Mouse (Mus musculus) ES-E14 (cell line): ENCODE measurements around the gene Plekha4.

Experiments
- CHD2 ChIP-seq: IDR thresholded peaks from 2 replicates; pipeline ENCODE4 v1.6.1; 2014; ENCODE audit warnings: mild to moderate bottlenecking, low read depth, low read length, inconsistent platforms
- HCFC1 ChIP-seq: IDR thresholded peaks from 2 replicates; pipeline ENCODE4 v1.6.1; 2012; ENCODE audit warnings: low read length, inconsistent platforms, borderline replicate concordance; ENCODE audit not compliant: insufficient read depth
- ZC3H11A ChIP-seq: IDR thresholded peaks from 2 replicates; pipeline ENCODE4 v1.6.1; 2012; ENCODE audit warnings: low read depth, mild to moderate bottlenecking, inconsistent platforms, low read length, borderline replicate concordance
- ZNF384 ChIP-seq: IDR thresholded peaks from 2 replicates; pipeline ENCODE4 v1.6.1; 2012; ENCODE audit warnings: low read depth, low read length, inconsistent platforms

GRCm38 (mm10) chr7:45589173-45589572, 63.0 kb downstream of the Plekha4 start:
- TF ChIP-seq ZNF384 (no peak), HCFC1 (peak; percentile 98), ZC3H11A (peak; percentile 83), CHD2 (no peak)
